Mouse (Mus musculus) thymus, postnatal 0 days (tissue): ENCODE results near the gene Cnot6. TPM values are rescaled to one million over a fixed set of nuclear protein-coding genes. Genes with fewer than 3 reads are reported as not detected.

Experiments
- DNase-seq: peaks from one replicate; pipeline ENCODE4 v3.0.0-alpha.2; 2015; ENCODE audit warnings: low spot score
- polyA plus RNA-seq: library from polyadenylated mRNA; unstranded; fragments of >200 nt; fragmentation: Nextera tagmentation; extraction: Ambion mirVana; gene quantifications from 2 replicates; pipeline ENCODE4 v1.2.1, GENCODE M21; 2015

Gene Cnot6
- polyA plus RNA-seq, 1 experiment from 2014 or later: 112 TPM

DNA sequence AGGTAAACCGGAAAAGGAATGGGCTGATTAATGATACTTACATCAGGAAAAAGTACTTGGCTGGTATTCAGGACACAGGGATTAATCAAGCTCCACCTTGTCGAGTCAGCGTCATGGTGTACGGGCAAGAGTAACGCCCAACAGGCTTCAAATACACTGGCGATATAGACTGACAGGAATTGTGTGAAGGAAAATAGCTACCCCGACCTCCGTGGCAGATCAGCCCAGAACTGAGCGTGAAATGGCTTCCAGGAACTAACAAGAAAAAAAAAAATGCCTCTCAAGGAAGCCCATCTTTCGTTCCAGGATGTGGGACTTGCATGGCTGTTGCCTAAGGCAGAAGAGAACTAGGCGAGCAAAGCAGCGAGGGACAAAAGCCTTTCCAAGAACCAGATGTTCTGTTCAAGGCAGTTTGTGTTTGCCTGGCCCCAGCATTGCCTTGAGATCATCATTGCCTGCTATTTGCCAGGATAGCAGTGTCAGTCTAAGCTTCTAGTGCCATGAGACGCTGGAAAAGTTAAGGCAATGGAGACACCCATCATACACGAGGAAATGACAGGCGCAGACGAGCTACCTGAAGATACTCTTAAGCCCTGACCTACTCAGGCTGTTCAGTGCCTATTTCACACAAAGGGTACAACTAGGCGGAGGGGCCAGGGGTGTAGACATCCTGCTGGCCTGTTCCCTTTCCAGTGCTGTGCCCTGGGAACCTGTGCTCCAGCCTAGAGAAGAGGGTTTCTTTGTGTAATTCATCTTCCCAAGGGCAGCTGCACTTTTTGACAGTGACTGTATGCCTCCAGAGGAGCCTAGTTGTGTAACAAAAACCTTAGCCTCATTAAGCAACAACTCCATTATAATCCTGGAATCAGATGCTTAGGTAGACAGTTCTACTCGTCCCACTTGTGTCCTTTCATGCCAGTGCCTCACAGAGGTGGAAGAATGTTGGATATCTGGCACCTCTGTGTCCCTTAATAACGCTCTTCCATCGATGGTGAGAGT is 1.1 kb upstream of the Cnot6 start:
- peak; percentile 35 for DNase-seq

DNA sequence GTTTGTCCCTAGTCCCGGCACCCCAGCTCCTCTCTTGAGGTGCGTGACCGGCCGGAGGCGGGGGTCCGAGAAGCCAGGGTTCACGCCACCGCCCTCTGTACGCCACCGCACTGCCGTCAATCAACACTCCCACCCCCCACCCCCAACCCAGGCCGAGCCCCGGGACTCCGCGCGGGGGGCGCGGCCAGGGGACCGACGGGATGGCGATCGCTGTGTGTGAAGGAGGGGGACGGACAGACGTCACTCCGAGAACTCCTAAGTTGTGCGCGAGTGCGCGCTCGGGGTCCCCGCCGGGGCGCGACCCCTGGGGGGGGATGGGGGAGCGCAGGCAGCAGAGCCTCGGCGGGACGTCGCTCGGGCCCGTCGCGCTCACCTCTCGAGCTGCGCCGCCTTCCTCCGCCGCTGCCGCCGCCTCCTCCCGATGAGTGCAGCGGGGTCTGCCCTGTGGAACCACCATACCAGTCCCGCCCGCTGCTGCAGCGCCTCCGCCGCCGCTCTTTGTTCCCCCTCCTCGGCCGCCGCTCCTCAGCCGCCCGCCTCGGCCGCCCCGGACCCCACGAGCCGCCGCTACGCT is 455 bp downstream of the Cnot6 start:
- DNase-seq: peak; percentile 75

DNA sequence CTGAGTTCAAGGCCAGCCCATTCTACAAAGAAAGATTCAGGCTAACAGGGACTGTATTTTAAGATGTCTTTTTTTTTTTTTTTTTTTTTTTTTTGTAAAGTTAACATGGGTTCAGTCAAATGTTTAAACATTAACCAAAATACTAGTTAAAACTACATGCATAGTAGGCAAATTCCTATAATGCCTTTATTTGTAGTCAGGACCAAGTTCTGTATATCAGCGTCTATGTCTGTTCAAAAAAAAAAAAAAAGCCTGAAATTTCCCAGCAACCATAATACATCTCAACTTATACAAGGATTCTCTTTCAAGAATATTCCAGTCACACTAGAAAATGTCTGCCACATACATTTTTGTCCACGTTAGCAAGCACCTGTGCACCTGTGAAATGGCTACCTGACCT is 1.9 kb downstream of the Cnot6 start:
- DNase-seq: no peak

DNA sequence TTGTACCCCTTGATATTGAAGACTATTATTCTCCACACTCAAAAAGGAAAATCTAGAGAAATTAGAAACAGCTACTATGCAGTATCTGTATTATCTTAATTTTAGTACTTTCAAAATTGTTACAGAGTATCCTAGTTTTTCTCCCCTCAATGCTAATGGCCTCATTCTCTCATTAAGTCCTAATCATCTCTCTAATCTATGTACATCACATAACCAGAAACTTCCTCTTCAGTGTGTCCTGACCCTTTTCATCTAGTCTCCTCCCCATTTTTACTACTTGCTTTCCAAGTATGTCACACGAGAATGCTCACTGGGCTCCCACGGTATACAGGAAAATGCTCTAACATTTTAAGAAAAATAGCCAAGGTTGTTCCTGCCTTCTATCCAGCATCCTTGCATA is 4.7 kb downstream of the Cnot6 start:
- no peak for DNase-seq

DNA sequence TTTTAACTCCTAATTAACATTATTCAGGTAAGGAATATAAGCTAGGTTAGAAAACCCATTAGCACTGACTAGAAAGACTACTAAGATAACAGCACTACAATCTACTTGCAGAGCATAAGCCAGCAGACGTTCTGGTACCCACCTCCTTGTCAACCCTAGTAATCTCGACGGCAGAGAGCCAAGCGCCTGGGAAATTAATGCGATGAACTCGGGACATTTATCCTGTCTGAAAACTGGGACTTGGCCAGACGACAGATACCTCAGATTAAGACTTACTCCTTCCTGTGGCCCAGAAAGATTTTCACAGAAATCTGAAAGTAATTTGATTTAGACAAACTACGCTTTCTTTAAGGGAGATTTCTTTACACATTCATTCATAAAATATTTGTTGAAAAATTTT is 7.7 kb downstream of the Cnot6 start:
- no peak for DNase-seq

DNA sequence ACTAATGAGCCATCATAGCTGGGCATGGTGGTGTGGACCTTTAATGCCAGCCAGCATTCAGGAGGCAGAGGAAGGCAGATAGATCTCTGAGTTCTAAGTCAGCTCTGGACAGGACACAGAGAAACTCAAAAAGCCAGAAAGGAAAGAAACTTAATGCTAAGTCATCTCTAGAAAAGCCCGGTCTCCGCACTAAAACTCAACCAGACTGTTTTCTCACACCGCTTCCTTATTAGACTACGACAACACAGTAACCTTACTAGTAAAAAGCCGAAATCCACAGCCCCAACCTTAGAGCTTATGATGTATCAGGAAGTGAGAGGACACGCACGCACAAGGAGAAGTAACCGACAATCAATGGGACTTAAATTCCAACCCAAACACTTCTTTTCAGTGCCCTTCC is 10.5 kb downstream of the Cnot6 start:
- DNase-seq: no peak

DNA sequence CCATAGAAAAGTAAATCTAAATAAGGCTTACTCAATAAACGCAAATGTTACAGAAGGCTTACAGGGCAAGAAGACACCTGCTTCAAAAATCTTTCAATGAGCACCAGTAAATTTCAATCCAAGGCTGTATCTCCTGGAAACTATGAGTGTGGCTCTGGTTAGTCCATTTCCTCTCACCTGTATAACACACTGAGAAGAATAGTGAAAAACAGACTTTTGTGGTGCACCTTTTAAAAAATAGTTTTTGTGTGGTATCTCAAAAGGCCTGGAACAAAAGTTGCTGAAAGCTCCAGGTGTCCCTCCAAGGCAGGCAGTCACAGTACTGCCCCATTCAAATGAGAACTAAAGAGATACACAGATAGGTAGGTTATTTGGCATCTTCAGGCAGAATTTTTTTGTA is 13.4 kb downstream of the Cnot6 start:
- no peak for DNase-seq

DNA sequence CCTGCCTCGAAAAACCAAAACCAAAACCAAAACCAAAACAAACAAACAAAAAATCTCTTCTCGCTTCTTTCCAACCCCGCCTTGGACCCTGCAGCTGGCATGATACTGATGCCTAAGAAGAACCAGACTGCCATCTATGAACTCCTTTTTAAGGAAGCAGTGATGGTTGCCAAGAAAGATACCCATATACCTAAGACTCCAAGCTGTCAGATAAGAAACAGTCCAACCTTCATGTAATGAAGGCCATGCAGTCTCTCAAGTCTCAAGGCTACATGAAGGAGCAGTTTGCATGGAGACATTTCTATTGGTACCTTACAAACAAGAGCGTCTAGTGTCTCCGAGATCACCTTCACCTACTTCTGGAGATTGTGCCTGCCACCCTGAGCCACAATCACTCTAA is 14.7 kb downstream of the Cnot6 start:
- DNase-seq: no peak

DNA sequence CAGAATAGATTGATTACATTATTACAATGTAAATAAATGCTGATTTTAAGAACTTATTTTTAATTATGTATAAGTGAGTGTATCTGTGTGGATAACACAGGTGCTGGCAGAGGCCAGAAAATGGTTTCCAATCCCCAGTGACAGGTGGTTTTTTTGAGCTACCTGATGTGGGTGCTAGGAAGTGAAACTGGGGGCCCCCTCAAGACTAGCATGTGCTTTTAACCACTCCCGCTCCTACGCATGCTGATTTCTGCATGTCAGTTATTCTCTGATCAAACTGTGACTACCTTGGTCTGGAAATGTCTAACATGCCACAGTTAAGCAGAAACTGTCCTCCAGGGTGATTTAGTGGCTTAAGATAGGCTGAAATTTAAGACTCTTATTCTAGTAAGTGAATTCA is 16.1 kb downstream of the Cnot6 start:
- DNase-seq: no peak

DNA sequence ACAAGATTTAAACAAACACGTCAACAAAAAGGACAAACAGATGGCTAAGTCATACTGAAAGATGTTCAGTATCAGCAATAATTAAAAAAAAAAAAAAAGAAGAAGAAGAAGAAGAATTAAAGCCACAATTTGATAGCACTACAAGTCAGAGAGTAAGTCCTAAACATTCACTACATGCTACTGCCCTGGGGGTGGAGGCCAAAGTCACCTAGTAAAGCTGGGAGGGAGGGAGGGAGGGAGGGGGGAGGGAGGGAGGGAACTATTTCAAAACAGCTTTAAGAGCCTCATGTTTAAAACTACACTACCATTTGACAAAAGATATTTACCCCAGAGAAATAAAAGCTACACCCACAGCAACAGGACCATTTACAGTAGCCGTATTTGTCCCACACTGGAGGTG is 16.8 kb downstream of the Cnot6 start:
- no peak for DNase-seq

DNA sequence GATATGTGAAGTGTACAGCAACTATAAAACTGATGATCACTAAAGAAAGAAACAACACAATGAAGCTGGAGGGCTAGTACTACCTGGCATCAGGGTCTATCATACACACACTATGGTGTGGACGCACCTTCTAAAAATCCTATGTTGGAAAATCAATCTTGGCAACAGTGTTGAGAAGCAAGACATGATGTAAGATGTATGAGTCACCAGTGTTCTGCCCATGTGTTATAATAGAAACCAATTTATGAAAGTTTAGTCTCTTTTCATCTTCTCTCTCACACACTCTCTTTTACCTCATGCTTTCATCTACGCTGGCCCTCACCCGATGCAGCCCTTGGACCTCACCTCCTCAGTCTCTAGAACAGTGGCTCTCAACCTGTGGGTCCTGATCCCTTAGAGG is 17.5 kb downstream of the Cnot6 start:
- DNase-seq: no peak

DNA sequence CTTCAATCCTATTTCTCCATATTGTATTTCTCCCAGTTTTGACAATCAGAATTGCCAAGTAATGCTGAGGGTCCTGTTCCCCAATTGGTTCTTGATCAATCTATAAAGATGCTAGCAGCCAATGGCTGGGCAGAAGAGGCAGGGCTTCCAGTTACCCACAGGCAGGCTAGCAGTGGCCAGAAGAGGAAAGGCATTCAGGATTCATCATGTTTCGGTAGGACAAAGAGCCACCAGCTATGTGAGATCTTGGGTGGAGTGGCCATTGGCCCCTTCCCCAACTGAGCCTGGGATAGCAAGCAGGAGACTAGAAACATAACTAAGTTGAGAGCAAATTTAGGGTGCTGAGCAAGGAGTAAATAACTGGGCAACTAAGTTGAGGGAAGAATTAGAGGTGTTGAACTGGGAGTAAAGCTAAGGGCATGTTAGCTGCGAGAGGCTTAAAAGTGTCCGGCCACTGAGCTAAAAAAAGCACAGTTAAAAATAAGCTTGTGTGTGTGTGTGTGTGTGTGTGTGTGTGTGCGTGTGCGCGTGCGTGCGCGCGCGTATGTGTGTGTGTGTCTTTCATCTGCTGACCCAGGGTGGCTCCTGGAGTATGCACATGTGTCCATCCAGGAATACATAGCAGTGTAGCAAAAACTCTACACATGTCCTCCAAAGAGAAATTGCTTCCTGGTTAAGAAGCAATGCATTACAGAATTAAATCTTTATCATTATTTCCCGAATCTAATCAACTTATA is 28.1 kb downstream of the Cnot6 start:
- no peak for DNase-seq

DNA sequence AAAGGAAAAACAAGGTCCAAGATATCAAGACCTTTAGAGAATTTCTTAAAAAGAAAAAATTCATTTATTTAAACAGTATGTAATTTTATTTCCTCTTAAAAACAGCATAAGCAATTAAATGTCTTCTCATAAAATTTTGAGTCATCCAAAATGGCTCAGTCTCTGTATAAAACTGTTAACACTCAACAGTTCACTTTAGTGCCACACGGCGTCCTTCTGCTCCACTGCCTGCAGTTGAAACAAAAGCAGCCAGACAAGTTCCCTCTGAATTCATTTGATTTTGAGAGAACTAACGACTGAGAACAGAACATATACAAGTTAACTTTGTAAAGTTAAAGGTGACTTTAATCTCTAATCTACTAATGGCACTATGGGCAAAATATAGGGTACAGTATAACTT is 39.1 kb downstream of the Cnot6 start:
- DNase-seq: no peak

DNA sequence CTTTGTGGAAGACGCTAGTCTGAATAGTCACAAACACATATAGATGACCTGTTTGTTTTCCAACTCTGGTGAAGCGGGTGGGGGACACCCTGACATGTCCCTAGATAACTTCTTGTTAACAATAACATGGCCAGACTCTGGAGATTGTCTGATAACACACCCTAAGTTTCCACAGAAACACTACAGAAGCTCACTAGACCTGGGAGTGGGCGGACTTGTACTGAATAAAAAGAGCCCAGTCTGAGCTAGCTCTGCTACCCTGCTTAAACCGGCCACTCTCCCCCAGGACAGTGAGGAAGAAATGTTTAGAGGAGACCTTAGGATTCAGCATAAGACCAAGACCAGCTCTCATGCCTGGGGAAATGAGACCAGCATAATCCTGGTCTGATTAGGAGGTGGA is 47.1 kb downstream of the Cnot6 start:
- no peak for DNase-seq

DNA sequence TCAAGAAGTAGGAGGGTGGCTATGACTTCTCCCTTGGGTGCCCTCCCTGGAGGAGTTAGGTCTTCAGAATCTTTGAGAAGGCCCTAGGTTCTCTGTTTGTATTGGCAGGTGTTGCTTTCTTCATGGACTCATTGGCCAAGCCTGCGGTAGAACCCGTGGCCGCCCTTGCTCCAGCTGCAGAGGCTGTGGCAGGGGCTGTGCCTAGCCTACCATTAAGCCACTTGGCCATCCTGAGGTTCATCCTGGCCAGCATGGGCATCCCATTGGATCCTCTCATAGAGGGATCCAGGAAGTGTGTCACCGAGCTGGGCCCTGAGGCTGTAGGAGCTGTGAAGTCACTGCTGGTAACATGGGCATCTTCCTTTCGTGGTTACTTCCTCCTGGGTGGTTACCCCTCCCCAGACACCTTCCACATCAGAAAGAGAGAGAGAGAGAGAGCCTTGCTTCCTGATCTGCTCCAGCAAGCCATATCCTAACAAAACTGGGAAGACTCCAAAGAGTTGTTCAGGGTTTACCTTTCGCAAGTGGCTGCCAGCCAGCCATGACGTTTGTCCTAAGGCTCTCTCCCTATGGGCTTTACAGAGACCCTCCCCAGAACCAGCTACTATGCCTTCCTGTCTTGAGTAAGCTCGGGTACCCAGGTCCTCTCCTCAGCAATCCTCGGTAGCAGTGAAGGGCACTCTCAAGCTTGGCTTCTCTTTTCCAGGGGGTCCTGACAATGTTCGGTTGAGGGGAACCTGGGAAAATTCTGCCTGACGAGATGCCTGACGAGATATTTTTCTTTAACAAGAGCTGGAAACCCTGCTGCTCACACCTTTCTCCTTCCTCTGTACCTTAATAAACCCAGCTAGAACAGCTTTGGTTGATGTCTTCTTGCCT is 48.0 kb downstream of the Cnot6 start:
- no peak for DNase-seq

DNA sequence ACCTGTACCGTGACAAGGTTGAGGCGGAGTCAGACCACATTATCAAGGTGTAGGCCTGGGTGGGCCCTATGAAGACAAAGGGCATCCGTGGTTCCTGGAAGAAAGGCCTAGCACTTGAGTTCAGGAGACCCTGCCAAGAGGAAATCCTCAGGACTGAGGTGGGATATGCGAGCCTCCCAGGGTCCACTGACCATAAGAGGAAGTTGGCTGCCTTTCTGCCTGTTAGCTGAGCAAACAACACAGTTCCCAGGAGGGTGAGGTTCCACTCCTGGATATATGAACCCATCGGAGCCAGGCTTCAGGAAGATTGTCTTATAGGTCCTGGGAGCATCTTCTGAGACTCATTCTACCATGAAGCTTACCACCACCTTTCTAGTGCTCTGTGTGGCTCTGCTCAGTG is 49.2 kb downstream of the Cnot6 start, which contains the start of gene Scgb3a1:
Gene Scgb3a1 (plus strand): TSS at position 301 of the 400 bp plus-strand sequence.
- DNase-seq: no peak

DNA sequence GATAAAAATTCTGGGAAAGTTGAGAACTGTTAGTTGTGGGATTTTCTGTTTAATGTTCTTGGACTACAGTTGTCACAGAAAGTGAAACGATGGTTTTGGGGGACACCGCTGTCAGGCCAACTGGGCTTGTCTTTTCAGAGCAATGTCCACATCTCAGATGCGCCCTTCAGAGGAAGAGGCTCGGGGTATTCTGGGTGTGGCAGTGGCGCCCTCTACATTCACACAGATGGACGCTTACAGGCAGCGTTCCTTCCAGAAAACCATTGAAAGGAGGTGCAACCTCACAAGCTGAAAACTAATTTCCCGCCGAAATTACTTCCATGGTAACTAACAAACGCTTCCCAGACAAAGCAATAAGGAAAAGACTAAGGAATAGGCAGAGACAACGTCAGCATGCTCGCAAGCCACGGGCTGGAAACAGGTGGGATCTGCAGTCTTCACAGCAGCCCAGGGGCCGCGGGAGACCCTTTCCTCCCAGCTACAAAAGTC is 50.2 kb downstream of the Cnot6 start:
- DNase-seq: no peak

DNA sequence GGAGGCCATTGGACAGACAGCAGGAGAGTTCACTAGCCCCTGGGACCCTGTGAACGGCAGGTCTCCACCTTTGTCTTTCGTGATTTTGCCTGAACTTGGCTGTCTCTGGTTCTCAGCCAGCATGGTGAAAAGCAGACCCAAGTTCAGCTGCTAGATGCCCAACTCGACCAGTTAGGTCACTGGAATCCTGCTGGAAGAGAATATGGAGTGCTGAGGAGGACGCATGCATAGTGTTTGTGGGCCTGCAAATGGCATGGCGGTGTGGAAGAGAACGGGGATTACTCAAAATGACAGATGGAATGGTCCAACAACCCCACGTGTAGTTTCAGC is 53.1 kb downstream of the Cnot6 start:
- no peak for DNase-seq

DNA sequence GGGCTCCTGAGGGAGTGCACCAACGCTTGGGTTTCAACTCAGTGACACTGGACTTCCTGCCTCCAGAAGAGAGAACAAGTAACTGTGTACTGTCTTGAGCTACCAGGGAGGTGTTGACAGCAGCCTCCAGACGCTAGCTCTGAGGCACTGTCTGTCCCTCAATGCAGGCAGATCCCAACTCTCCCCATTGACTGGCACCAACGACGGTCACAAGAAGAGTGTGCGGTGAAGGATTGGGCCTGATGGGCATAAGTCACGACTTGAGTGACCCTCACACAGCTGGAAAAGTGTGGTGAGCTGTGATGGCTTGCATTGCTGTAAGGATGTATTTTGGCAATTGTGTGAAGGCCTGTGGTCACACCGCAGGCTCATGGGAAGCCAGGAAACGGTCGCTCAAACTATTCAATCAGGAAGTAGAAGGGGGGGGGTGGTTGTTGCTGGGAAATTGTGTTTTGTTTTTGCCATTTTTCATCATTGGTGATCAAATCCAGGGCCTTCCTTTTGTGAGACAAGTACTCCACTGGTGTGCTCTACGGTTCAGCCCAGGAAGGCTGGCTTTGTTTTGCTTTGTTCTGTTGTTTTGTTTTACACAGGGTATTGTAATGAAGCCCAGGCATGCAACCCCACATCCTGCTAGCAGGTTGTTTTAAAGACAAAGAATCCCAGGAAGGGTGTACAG is 53.6 kb downstream of the Cnot6 start:
- DNase-seq: peak; percentile 40

DNA sequence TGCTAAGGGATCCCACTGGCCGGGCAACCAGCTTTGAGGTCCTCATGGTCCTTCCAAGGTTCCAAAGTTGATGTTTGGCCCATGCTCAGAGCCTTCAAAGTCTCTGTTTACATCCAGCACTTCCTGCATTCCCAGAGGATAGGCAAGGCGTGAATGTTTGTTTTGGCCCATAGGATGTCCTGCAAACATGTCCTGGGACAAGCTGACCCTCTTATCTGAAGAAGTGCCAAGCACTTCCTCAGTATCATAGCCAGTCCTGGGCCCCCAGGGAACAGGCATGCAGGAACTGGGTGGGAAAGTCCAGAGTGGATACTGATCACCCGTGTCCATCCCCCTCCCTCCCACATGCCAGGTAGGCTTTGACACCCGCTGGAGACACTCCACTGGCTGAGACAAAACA is 54.5 kb downstream of the Cnot6 start:
- no peak for DNase-seq

DNA sequence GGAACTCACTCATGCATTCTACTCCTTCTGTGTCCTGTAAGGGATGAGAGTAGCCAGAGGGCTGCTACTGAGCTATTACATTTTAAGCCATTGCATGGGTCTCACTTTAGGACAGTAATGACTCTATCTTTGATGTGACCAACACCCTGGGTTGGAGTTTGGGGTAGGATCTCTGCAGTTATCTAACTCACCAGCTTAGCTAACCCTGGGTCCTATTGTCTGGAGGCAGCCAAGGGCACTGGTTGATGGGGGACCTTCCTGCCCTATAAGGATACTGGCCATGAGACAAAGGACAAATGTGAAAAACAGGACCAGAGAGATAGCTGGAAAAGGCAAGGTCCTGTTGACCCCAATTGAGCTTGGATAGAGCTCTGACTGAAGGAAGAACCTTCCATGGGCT is 57.0 kb downstream of the Cnot6 start:
- DNase-seq: no peak
